Mouse (Mus musculus): ENCODE measurements at regions not wholly inside any gene's neighbourhood (a gene's known extent, or its start where the extent isn't known, plus 50 kb on each side); places are given as distances from the start of the nearest gene placed in this dataset.
A peak's percentile ranks its signal among the peaks of the same experiment; 100 is the strongest.

DNA sequence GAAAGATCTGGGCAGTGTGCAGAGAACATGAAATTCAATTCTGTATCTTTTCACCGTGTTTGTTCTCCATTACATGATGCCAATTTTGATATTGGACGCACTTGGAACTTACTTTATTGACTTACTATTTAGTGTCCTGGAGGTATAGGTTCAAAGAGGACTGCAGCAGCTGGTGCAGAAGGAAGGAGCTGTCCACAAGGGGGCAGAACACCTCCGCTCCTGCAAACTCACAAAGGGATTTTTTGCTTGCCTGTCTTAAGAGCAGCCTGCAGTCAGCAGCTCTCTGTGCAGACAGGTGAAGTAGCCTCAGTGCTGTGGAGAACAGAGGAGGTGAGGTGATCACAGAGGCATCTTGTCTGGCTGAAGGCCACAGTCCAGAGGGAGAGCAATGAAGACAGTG is 84.8 kb upstream of the Olfr1507 start:
- TF ChIP-seq CTCF (IDR thresholded peaks at IDR 0.05; ENCODE audit: low read depth) (peak; percentile 16; the same call in 1 of the 2 replicates), EP300 (IDR thresholded peaks at IDR 0.05; ENCODE audit: low read depth) (no peak)
